Mouse (Mus musculus): ENCODE measurements around the gene Gpc4.

Gpc4 gene

GRCm38 (mm10) chrX:52164738-52165554 lies at the start of gene Gpc4:
Gene Gpc4, minus strand, starts transcription at chrX:52165252.
- DNase-seq: no peak

- no peak for DNase-seq
Measured at GRCm38 (mm10) chrX:52212846-52213245, 47.8 kb upstream of the Gpc4 start.

- no peak for DNase-seq
Measured at GRCm38 (mm10) chrX:52199836-52200235, 34.8 kb upstream of the Gpc4 start.

- no peak for DNase-seq
Measured at GRCm38 (mm10) chrX:52193311-52193968, 28.4 kb upstream of the Gpc4 start.

- DNase-seq: no peak
Measured at GRCm38 (mm10) chrX:52189094-52189493, 24.0 kb upstream of the Gpc4 start.

GRCm38 (mm10) chrX:52183551-52184442 lies 18.7 kb upstream of the Gpc4 start:
- DNase-seq: no peak

GRCm38 (mm10) chrX:52181401-52181800 lies 16.3 kb upstream of the Gpc4 start:
- no peak for DNase-seq

- DNase-seq: no peak
Measured at GRCm38 (mm10) chrX:52177067-52177466, 12.0 kb upstream of the Gpc4 start.

- no peak for DNase-seq
Measured at GRCm38 (mm10) chrX:52167519-52168244, 2.6 kb upstream of the Gpc4 start.

GRCm38 (mm10) chrX:52165555-52165938 lies 495 bp upstream of the Gpc4 start:
- DNase-seq: no peak

- no peak for DNase-seq
Measured at GRCm38 (mm10) chrX:52164134-52164737, 816 bp downstream of the Gpc4 start.

- DNase-seq: no peak
Measured at GRCm38 (mm10) chrX:52163418-52164133, 1.5 kb downstream of the Gpc4 start.

- DNase-seq: no peak
Measured at GRCm38 (mm10) chrX:52162756-52163155, 2.3 kb downstream of the Gpc4 start.

- DNase-seq: no peak
Measured at GRCm38 (mm10) chrX:52162206-52162605, 2.8 kb downstream of the Gpc4 start.

- DNase-seq: no peak
Measured at GRCm38 (mm10) chrX:52159621-52160020, 5.4 kb downstream of the Gpc4 start.

GRCm38 (mm10) chrX:52155408-52155953 lies 9.6 kb downstream of the Gpc4 start:
- DNase-seq: no peak

- DNase-seq: no peak
Measured at GRCm38 (mm10) chrX:52154821-52155220, 10.2 kb downstream of the Gpc4 start.

GRCm38 (mm10) chrX:52153451-52153850 lies 11.6 kb downstream of the Gpc4 start:
- DNase-seq: no peak

- no peak for DNase-seq
Measured at GRCm38 (mm10) chrX:52152961-52153360, 12.1 kb downstream of the Gpc4 start.

GRCm38 (mm10) chrX:52151555-52151954 lies 13.5 kb downstream of the Gpc4 start:
- DNase-seq: no peak

GRCm38 (mm10) chrX:52151100-52151499 lies 14.0 kb downstream of the Gpc4 start:
- DNase-seq: no peak
